Mouse (Mus musculus) brain, embryonic 14.5 days (tissue): ENCODE data around the gene 4930453N24Rik. TPM values are rescaled to one million over a fixed set of nuclear protein-coding genes. Genes with fewer than 3 reads are reported as not detected.
A peak's percentile ranks its signal among the peaks of the same experiment; 100 is the strongest.

Experiments
- DNase-seq: peaks from one replicate; pipeline ENCODE4 v3.0.0-alpha.2; 2011; ENCODE audit warnings: low read depth
- CTCF ChIP-seq: fragments of 200-500 bp; IDR thresholded peaks from 2 replicates; pipeline ENCODE4 v1.5.1; 2012; ENCODE audit warnings: inconsistent platforms, mild to moderate bottlenecking, moderate library complexity, borderline replicate concordance; ENCODE audit not compliant: insufficient read depth, insufficient read length; ENCODE audit errors: extremely low read depth
- POLR2A ChIP-seq: fragments of 200-500 bp; IDR thresholded peaks from 2 replicates; pipeline ENCODE4 v1.6.1; 2012; ENCODE audit warnings: mild to moderate bottlenecking, inconsistent platforms, borderline replicate concordance; ENCODE audit not compliant: poor library complexity, insufficient read depth, insufficient read length, severe bottlenecking; ENCODE audit errors: extremely low read depth
- polyA plus RNA-seq: library from polyadenylated mRNA; depleted of rRNA; stranded (reverse); fragments of >200 nt; gene quantifications from 2 replicates; pipeline ENCODE4 v1.2.3, GENCODE M21; 2012; rRNA removed

Gene 4930453N24Rik
- 13.4 and 15.1 TPM in 2 replicates for polyA plus RNA-seq

DNA sequence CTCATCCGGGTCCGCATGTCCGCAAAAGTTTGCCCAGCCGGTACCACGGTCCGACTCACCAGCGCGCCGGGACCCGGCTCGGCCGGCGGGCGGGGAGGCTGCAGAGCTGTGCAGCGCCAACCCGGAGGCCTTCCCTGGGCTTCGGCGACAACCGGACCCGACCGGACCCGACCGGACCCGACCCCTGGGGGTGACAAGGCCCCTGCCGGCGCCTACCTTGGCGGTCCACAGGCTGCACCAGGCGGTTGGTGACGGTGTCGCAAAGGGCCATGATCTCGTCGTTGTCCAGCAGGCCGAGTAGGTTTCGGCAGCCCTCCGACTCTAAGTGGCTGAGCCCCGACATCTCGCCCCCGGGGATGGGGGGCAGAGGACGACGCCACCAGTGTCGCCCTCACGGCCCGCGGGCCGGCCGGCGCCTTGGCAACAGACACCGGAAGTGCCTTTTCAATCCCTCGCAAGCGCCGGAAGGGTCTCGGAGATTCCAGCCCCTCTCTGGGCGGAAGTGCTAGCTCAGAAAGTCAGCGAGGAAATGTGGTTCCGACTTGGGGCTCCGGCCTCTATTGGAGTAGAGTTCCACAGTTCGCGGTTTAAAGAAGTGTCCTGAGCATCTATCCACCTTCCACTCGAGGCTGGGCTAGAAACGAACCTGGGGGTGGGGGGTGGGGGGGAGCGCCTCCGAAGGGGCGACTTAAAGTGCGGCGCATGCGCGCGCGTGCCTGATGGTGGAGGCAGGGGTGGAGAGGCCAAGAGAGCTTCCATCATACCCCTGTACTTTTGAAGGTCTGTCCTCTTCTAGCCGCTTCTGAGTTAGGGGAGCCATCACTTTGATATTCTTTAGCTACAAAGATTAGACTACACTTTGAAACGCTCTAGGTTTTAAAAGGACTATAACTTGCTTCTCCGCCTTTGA lies at the start of gene 4930453N24Rik:
Gene 4930453N24Rik (minus strand): TSS at position 641 of the 910 bp plus-strand sequence.
- TF ChIP-seq CTCF (no peak), POLR2A (peak; percentile 86)
- DNase-seq = peak; percentile 97

DNA sequence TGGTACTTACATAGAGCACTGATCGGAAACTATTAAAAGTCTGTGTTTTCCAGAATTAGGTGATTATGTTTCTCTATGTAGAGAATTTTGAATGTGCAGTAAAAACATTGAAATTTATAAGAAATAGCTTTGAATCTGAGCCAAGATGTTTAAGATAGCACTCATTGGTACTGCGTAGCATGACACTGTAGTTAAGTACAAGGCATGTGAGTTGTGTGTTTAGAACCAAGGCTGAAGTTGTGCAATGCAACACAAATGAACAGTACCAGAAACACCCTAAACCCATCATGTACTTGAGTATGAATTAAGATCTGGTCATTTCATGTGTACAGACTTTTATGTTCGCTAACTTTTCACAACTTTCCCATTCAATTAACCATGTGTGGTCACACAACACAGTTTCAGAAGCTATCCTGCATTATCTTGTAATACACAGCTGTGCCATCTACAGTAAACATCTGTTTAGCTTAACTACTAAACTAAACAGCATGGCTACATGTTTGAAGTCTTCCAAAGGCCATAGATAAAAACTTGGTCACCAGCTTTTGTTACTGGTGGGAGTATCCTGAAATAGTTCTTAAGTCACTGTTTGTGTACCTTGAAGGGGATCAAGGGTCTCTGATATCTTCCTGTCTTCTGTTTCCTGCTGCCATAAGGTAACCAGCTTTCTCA lies 46.3 kb upstream of the 4930453N24Rik start:
- TF ChIP-seq CTCF = no peak
- no peak for TF ChIP-seq POLR2A
- DNase-seq = no peak

DNA sequence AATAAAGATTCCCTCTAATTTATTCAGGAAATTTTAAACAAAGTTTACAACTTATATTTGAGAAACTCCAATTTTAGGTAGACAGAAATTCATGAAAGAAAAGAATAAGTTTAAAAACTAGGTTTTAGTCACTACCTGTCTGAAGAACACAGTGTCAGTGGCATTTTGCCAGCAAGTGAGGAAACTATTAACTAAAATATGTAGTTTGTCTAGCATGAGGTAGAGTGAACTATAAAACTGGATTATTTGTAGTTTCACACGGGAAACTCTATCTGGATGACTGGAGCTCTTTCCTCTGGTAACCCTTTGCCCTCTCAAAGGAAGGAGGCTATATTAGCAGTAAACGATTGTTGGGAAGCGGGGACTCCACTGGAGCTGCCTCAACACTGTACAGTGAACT lies 32.1 kb upstream of the 4930453N24Rik start:
- TF ChIP-seq POLR2A (no peak), CTCF (no peak)
- no peak for DNase-seq

DNA sequence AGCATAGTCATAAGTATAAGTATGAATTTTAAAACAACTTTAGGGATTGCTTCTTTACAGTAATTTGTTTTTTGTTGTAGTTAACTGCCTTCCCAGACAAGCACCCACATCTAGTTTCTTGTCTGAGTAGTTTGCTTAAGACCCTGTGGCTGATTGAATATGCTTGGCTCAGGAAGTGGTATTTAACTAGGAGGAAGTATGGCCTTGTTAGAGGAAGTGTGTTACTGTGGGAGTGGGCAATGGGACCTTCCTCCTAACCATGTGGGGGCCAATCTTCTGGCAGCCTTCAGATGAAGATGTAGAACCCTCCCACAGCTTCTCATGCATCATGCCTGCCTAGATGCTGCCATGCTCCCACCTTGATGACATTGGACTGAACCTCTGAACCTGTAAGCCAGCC lies 30.7 kb upstream of the 4930453N24Rik start:
- TF ChIP-seq CTCF (no peak), POLR2A (no peak)
- DNase-seq = no peak

DNA sequence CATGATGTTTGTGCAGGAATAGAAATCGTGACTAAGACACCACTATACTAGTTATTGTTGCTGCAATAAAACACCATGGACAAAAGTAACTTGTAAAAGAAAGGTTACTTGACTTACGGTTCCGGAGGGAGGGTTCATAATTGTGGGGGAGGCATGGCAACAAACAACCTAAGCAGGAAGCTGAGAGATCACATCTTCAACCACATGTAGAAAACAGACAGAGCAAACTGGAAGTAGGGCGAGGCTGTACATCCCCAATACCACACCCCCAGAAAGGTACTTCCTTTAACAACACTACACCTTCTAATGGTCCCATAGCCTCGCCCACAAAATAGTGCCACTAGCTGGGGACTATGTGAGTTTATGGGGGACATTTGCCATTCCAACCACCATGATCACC lies 29.4 kb upstream of the 4930453N24Rik start:
- TF ChIP-seq POLR2A (no peak), CTCF (no peak)
- DNase-seq = no peak

DNA sequence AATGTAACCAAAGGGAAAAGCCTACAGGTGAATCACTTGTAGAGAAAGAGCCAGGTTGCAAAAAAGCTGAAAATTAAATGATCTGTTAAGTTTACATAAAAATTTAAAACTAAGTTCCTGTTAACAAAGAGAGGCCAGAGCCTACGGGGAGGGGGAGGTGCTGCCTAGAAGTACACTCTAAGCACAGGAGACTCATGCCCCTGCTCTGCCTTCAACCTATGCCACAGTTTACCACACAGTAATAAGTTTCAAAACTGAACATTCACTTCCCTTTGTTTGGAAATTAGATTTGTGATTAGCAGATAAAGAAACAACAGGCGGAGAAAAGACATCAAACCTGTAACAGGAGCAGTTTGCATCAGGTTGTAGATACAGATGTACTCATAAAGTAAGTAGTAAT lies 23.8 kb upstream of the 4930453N24Rik start:
- no peak for TF ChIP-seq CTCF
- TF ChIP-seq POLR2A = no peak
- DNase-seq = no peak

DNA sequence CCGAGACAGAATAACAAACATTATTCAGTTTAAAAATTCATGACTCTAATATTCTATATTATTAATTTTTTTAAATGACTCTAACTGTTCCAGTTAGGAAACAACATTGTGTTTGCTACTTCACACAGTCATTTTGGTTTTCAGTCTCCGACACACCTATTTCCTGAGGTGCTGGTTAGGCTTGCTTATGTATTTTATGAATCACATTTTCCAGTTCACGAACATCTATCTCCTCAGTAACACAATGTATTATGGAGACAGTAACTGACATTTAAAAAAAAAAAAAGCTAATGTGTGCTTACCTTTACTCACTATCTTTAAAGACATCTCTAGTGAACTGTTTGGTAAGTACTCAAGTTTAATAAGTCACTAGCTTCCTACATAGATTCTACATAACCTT lies 18.7 kb upstream of the 4930453N24Rik start:
- TF ChIP-seq CTCF (no peak), POLR2A (no peak)
- no peak for DNase-seq

DNA sequence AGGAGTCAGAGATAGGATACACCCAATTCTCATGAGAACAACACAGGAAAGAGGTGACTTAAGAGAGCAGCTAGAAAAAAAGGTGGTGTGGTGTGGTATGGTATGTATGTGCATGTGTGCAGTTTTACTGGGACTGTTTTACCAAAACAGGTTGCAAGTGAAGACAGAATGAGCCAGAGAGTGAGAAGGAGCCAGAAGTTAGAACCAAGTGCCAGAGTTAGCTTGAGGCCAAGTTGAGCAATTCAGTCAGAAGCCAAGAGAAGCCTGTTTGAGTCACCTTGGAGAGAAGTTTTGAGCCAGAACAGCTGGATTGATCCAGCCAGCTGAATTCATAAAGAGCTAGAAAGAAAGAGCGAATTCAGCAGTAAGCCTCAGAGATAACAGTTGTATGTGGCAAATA lies 4.6 kb upstream of the 4930453N24Rik start:
- no peak for DNase-seq
- TF ChIP-seq CTCF (no peak), POLR2A (no peak)

DNA sequence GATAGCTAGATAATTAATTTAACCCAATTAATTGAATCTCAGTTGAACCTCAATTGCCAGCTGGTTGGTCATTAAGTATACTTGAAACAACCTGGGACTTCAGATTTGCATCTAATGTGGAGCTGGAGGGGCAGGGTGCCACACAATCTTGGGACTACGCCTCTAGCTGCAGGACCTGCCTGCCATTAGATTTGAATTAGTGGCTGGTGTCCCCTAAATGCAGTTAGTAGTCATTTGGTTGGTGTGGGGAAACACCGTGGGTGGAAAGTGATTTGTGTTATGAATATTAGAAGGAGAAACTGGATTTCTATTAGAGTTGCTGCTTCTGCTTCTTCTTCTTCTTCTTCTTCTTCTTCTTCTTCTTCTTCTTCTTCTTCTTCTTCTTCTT lies 464 bp upstream of the 4930453N24Rik start:
- no peak for TF ChIP-seq CTCF
- TF ChIP-seq POLR2A = no peak
- no peak for DNase-seq

DNA sequence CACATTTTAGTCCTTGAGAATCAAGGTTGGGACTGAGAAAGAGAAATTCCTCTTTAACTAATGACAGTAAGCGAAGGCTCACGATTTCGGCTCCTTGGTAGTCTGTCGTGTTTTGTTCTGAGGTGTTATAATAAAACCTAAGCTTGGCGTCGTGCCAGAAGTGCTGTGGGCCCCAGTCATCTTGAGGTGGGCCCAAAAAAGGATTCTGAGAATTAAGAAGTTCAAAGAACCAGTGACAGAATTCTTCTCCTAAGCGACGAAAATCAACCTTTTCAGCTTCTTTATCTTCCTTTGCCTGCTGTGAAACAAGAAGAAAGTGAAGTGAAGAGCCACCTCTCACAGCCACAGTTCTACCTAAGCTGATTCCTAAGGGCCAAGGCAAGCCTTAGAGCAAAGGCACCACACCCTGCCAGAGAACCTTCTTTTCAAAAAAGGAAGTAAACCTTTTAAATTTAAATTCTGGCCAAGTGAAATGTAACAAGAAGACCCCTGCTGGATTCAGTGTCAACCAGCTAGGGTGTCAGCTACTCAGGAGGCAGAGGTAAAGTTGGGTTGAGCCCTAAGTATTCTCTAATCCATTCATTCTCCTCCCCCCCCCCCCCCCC lies 4.2 kb downstream of the 4930453N24Rik start:
- no peak for DNase-seq
- TF ChIP-seq CTCF (no peak), POLR2A (no peak)

DNA sequence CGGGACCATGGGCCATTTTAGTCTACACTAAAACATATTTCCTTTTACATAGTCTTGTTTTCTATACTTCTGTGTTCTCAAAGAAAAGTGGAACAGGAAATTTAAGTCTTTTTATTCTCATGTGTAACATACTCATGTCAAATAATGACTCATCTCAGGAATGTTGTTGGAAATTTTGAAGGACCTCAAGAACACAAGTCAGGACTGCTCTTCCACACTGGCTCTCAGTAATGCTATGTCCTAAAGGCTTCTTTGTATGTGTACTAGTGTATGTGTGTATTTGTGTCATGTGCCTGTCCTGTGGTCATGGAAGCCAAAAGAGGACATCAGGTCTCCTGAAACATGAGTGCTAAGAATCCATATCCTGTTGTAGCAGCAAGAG lies 11.7 kb downstream of the 4930453N24Rik start:
- TF ChIP-seq POLR2A (no peak), CTCF (no peak)
- no peak for DNase-seq
